Mouse (Mus musculus) intestine, embryonic 14.5 days (tissue): ENCODE measurements around the gene Eml4. TPM values are rescaled to one million over a fixed set of nuclear protein-coding genes. Genes with fewer than 3 reads are reported as not detected.

Experiments used
- ATAC-seq: fragments of 200-750 bp; cut with Nextera tagmentation; replicated peaks from 2 replicates; pipeline ENCODE4 v1.8.0; 2017; ENCODE audit warnings: low read depth, moderate number of reproducible peaks, moderate TSS enrichment, moderate library complexity; ENCODE audit not compliant: low FRiP score, low TSS enrichment
- DNase-seq: peaks from one replicate; pipeline ENCODE4 v3.0.0-alpha.2; 2018; ENCODE audit warnings: low spot score
- H3K27ac ChIP-seq: fragments of 300-500 bp; sonication (generic); 2 replicates; pipeline ENCODE4 v1.5.1; 2014; ENCODE audit warnings: low read depth, mild to moderate bottlenecking, control low read depth
- H3K27me3 ChIP-seq: fragments of 300-500 bp; sonication (generic); replicated peaks from 2 replicates; pipeline ENCODE4 v1.6.1; 2014; ENCODE audit warnings: low read length, control low read depth; ENCODE audit not compliant: control insufficient read depth, insufficient read depth
- H3K36me3 ChIP-seq: fragments of 300-500 bp; sonication (generic); 2 replicates; pipeline ENCODE4 v1.6.1; 2014; ENCODE audit warnings: low read length, control low read depth; ENCODE audit not compliant: control insufficient read depth, insufficient read depth
- H3K4me1 ChIP-seq: fragments of 300-500 bp; sonication (generic); replicated peaks from 2 replicates; pipeline ENCODE4 v1.6.1; 2014; ENCODE audit warnings: low read length, control low read depth, mixed read lengths; ENCODE audit not compliant: control insufficient read depth, insufficient read depth
- H3K4me2 ChIP-seq: fragments of 300-500 bp; sonication (generic); 2 replicates; pipeline ENCODE4 v1.6.1; 2014; ENCODE audit warnings: low read length
- H3K4me3 ChIP-seq: fragments of 300-500 bp; sonication (generic); 2 replicates; pipeline ENCODE4 v1.5.1; 2014; ENCODE audit warnings: low read depth, low read length, control low read depth, mixed read lengths
- H3K9ac ChIP-seq: fragments of 300-500 bp; sonication (generic); 2 replicates; pipeline ENCODE4 v1.6.1; 2014; ENCODE audit warnings: mild to moderate bottlenecking, low read length
- H3K9me3 ChIP-seq: fragments of 300-500 bp; sonication (generic); 2 replicates; pipeline ENCODE4 v1.6.1; 2016; ENCODE audit warnings: low read length, control low read depth; ENCODE audit not compliant: control insufficient read depth
- WGBS: fragments of 180-500 bp; shearing (Covaris S2); extraction: QIAGEN DNeasy Blood & Tissue Kit; methylation state at CpG from one replicate; pipeline ENCODE4 v1.1.7; 2014; 5-methylcytosine and 5-hydroxymethylcytosine counted together
- polyA plus RNA-seq: library from polyadenylated mRNA; unstranded; fragments of >200 nt; fragmentation: Nextera tagmentation; extraction: Ambion mirVana; gene quantifications from 2 replicates; pipeline ENCODE4 v1.2.1, GENCODE M21; 2014

The Eml4 gene
- polyA plus RNA-seq, 1 experiment from 2014 or later: 52.9 TPM

DNA sequence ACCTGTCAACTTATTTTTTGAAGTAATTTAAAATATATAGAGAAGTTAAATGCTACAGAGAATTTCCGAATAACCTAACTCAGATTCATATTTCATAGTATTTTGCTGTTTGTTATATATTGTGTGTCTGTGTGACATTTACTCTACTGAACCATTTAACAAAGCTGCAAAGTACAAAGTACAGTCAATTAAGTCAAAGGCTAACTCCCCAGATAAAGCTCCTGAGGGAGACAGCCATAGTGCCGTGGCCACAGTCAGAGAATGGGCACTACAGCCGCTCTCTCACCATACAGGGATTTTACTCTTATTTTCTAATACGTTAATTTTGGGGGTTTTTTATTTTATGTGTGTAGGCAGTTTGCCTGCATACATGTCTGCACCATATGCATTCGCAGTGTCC, 32.0 kb downstream of the Eml4 start:
- Histone ChIP-seq H3K27me3 (no peaks in the 10 kb centered on the region), H3K4me3 (no peak overlapping the region), H3K9me3 (no peaks in the 10 kb centered on the region), H3K36me3 (no peaks in the 10 kb centered on the region), H3K4me1 (peaks cover 3% of the 10 kb centered on the region), H3K4me2 (no peak overlapping the region), H3K9ac (no peak overlapping the region), H3K27ac (no peak overlapping the region)
- 89% methylated on average over 5 of the region's 5 CpGs for WGBS
- DNase-seq (no peak), ATAC-seq (no peak)

DNA sequence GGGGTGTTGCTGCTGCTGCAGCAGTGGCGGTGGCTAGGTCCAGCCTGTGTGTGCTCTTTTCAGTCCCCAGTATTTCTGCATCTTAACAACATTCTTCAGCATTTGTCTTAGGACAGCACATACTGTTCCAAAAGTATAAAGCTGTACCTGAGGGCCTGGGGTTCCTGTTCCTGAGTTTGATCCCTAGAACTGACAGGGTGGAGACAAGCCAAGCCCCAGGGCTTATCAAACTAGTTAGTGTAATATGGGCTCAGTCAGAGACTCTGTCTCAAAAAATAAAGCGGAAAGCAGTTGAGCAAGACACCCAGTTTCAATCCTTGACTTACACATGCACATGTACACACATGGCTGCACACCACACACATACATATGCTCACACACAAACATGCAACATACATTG, 34.2 kb downstream of the Eml4 start:
- no peaks in the 10 kb centered on the region for H3K36me3 ChIP-seq
- H3K9ac ChIP-seq: no peak overlapping the region
- H3K9me3 ChIP-seq: no peaks in the 10 kb centered on the region
- no peak overlapping the region for H3K27ac ChIP-seq
- 96% methylated on average over 2 of the region's 2 CpGs for WGBS
- H3K4me3 ChIP-seq: no peak overlapping the region
- no peak overlapping the region for H3K4me2 ChIP-seq
- no peaks in the 10 kb centered on the region; the same call in 1 of the 2 replicates for H3K4me1 ChIP-seq
- no peak for DNase-seq
- H3K27me3 ChIP-seq: no peaks in the 10 kb centered on the region
- ATAC-seq: no peak

DNA sequence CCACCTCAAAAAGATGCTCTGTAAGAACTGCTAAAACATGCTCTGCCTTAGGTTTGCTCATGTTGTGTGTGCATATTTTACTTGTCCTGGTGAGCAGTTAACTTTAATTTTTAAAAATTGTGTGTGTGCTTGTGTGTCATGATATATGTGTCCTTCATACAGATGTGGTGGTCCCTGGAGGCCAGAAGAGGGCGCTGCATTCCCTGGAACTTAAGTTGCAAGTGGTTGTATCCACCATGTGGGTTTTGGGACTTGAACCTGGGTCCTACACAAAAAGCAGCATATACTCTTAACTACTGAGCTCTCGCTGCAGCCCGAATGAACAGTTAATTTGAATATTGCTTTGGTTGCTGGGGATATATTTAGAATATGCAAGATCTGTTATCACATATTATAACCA, 36.4 kb downstream of the Eml4 start:
- H3K9me3 ChIP-seq: no peaks in the 10 kb centered on the region
- H3K4me3 ChIP-seq: no peak overlapping the region
- no peaks in the 10 kb centered on the region for H3K27me3 ChIP-seq
- no peaks in the 10 kb centered on the region for H3K36me3 ChIP-seq
- no peak for ATAC-seq
- no peak overlapping the region for H3K27ac ChIP-seq
- no peak overlapping the region for H3K9ac ChIP-seq
- no peak for DNase-seq
- 83% methylated on average over 3 of the region's 3 CpGs for WGBS
- no peak overlapping the region for H3K4me2 ChIP-seq
- H3K4me1 ChIP-seq: no peaks in the 10 kb centered on the region; the same call in 1 of the 2 replicates

DNA sequence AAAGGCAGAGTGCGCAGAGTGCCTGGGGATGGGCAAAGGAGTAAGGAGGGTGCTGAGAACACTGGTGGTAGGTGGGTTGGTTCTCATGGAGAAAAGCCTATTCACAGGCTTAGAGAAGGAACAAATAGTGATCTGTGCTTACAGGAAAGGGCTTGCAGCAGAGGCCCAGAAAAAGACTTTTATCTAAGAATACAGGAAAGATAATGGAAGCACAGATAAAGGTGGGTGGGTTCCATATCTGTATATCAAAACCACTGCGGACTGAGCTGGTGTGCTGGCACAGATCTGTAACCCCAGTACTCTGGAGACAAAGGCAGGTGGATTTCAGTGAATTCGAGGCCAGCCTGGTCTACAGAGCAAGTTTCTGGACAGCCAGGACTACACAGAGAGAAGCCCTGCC, 43.3 kb downstream of the Eml4 start:
- Histone ChIP-seq H3K4me3 (no peak overlapping the region), H3K4me1 (no peaks in the 10 kb centered on the region), H3K27me3 (no peaks in the 10 kb centered on the region), H3K9me3 (no peaks in the 10 kb centered on the region), H3K27ac (no peak overlapping the region), H3K9ac (no peak overlapping the region), H3K36me3 (no peaks in the 10 kb centered on the region), H3K4me2 (no peak overlapping the region)
- no peak for ATAC-seq
- no peak for DNase-seq
- 94% methylated on average over 3 of the region's 3 CpGs for WGBS

DNA sequence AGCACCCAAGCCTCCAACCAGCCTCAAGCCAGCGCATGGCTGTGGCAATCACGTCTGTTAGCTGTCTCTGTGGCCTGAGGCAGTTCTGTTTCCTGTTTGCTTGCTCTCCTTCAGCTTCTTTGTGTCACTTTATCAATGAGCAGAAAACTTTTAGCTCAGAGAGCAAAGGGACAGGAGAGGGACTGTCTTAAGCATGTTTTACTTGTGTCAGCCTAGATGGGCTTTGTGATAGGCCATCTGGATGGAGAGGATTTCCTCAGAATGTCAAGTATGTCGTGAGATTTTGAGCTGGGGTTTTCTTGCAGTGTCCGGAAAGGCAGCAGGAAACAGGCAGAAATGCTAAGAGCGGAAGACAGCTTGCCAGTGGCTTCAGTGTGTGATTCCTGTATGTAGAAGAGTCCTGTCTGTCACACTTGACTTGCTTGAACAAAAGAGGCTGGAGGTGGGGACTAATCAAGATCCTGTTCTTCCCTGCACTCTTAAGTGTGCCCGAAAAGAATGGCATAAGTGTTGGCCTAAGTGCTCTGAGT, 46.9 kb downstream of the Eml4 start:
- no peak for ATAC-seq
- no peaks in the 10 kb centered on the region for H3K36me3 ChIP-seq
- no peak overlapping the region for H3K4me3 ChIP-seq
- no peak overlapping the region for H3K9ac ChIP-seq
- no peaks in the 10 kb centered on the region for H3K4me1 ChIP-seq
- 44% methylated on average over 6 of the region's 6 CpGs for WGBS
- H3K4me2 ChIP-seq: no peak overlapping the region
- peak overlapping the region; percentile 59; the same call in 1 of the 2 replicates for H3K27ac ChIP-seq
- no peaks in the 10 kb centered on the region for H3K9me3 ChIP-seq
- no peak for DNase-seq
- H3K27me3 ChIP-seq: no peaks in the 10 kb centered on the region

DNA sequence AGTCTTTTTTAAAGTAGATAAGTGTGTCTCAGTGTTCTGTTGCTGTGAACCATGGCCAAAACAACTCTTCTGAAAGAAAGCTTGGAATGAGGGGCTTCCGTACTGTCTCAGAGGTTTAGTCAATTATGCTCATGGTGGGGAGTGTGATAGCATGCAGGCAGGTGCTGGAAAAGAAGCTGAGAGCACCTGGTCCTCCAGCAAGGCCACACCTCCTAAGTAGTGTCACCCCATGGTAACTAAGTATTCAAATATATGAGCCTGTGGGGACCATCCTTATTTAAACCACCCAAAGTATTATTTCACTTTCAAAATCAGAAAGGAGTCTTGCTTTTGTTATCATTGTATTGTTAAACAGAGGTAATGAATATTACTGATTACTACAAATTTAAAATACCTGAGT, 48.0 kb downstream of the Eml4 start:
- H3K9me3 ChIP-seq: no peaks in the 10 kb centered on the region

DNA sequence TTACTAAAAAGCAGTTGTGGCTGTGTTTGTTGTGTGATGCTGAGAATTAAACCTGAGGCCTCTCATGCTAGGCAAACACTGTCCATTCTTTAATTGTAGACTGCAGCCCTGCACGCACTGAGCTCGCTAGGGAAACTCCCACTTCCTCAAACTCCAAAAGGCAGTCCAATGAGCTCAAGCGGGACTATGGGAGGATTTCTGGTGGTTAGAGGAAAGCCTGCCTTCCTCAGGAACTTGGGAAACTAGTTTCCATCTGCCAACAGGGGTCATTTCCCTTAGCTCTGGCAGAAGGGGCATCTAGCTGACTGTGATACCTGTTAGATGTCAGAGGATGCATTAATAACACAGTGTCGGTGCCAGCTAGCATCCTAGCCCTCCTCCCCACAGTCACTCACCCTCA, 79.9 kb downstream of the Eml4 start:
- Histone ChIP-seq H3K27ac (no peak overlapping the region), H3K27me3 (no peaks in the 10 kb centered on the region), H3K9ac (no peak overlapping the region), H3K4me1 (no peaks in the 10 kb centered on the region), H3K4me2 (no peak overlapping the region), H3K4me3 (no peak overlapping the region), H3K9me3 (no peaks in the 10 kb centered on the region), H3K36me3 (peaks cover 27% of the 10 kb centered on the region)
- no peak for ATAC-seq
- DNase-seq: no peak
- WGBS: 77% methylated on average over 4 of the region's 4 CpGs

More for the DNA sequence above, 48.0 kb downstream of the Eml4 start:
- no peak for DNase-seq
- WGBS: 90% methylated on average over 1 of the region's 1 CpGs
- Histone ChIP-seq H3K4me1 (no peaks in the 10 kb centered on the region), H3K4me3 (no peak overlapping the region), H3K27me3 (no peaks in the 10 kb centered on the region), H3K27ac (no peak overlapping the region), H3K4me2 (no peak overlapping the region), H3K9ac (no peak overlapping the region), H3K36me3 (peaks cover 7% of the 10 kb centered on the region)
- no peak for ATAC-seq

DNA sequence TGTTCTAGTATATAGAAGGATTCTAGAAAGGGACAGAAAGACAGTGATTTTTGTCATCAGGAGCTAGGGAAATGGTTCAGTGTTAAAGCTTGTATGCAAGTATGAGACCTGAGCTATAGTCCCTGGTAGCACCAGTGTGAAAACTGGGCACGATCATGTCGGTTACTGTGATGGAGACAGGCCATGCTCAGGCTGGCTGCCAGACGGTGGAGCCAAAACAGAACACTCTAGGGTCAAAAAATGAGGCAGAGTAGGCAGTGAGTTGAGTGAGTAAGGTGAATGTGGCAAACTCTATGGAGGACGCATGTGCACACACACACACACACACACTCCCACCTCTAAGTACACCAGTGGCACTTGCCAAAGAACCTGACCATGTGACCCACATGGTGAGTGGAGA, 92.7 kb downstream of the Eml4 start:
- no peaks in the 10 kb centered on the region for H3K4me1 ChIP-seq
- DNase-seq: no peak
- no peaks in the 10 kb centered on the region for H3K27me3 ChIP-seq
- no peak overlapping the region for H3K9ac ChIP-seq
- ATAC-seq: no peak
- 91% methylated on average over 4 of the region's 4 CpGs for WGBS
- H3K4me2 ChIP-seq: no peak overlapping the region
- peaks cover 50% of the 10 kb centered on the region for H3K36me3 ChIP-seq
- H3K4me3 ChIP-seq: no peak overlapping the region
- H3K9me3 ChIP-seq: no peaks in the 10 kb centered on the region
- no peak overlapping the region for H3K27ac ChIP-seq

DNA sequence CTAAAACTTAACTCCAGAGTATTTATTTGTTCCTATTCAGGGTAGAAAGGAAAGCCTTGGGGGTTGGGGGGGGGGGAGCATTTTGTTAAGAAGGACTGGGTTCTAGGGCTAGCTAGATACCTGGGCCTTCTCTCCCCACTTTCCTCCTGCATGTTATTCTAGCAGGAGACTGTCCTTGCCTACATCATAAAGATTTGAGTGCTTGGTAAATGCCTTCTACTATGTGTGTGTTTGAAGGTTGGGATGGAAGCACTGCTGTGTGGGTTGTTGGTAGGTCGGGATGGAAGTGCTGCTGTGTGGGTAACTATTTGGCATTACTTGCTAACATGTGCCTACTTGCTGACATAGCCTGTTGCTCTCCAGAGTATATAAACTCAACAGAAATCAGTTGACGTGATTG, 98.9 kb downstream of the Eml4 start:
- Histone ChIP-seq H3K27me3 (no peaks in the 10 kb centered on the region), H3K4me1 (no peaks in the 10 kb centered on the region), H3K4me3 (no peak overlapping the region), H3K9me3 (no peaks in the 10 kb centered on the region), H3K4me2 (no peak overlapping the region), H3K36me3 (peaks cover 72% of the 10 kb centered on the region), H3K27ac (no peak overlapping the region), H3K9ac (no peak overlapping the region)
- DNase-seq: no peak
- WGBS: 86% methylated on average over 2 of the region's 2 CpGs
- ATAC-seq: no peak
